Mouse (Mus musculus) ES-E14 (cell line): ENCODE results near the gene 4932414N04Rik.

Experiments used
- CHD2 ChIP-seq: IDR thresholded peaks from 2 replicates; pipeline ENCODE4 v1.6.1; 2014; ENCODE audit warnings: mild to moderate bottlenecking, low read depth, low read length, inconsistent platforms
- HCFC1 ChIP-seq: IDR thresholded peaks from 2 replicates; pipeline ENCODE4 v1.6.1; 2012; ENCODE audit warnings: low read length, inconsistent platforms, borderline replicate concordance; ENCODE audit not compliant: insufficient read depth

DNA sequence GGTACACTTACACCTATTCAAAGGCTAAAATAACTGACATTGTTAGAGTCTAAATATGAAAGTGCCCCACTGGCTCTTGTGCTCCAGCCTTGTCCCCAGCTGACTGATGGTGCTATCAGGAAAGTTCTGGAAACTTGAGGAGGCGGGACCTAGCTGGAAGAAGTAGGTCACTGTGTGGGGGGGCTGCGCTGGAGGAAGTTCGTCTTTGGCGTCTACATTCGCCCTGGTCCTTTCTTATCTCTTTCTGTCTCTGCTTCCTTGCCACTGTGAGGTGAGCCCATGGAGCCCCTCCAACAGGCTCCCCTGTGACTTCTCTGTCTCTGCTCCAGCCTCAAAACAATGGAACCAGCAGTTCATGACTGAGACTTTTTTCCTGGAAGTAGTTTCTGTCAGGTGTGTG lies 136.0 kb downstream of the 4932414N04Rik start:
- TF ChIP-seq HCFC1 (no peak), CHD2 (no peak)
